Mouse (Mus musculus): ENCODE measurements around the gene Rep15. TPM values are rescaled to one million over a fixed set of nuclear protein-coding genes. Genes with fewer than 3 reads are reported as not detected.

The Rep15 gene
- polyA plus RNA-seq, 1 experiment from 2014 or later: 10.4 TPM

DNA sequence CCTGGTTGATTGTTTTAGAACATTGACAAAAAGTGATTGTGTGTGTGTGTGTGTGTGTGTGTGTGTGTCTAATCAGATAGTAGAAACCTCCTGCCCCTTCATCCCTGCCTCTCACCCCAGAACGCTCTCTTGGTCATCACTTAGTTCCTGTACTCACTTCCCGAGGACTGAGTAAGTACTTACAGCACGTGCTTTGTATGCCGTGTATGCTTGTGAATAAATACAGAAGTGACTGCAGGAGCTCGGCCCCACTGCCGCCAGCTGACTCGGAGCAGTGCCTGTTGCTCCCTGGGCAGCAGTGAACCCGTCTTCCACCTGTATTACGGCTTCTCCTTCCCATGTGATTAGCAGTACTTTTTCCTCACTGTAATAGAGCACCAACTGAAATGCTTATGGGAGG lies 20.1 kb downstream of the Rep15 start:
- no peak for ATAC-seq
- Histone ChIP-seq H3K27me3 (replicated peaks; ENCODE audit: control insufficient read depth, insufficient read depth, low read length) (no peaks in the 10 kb centered on the region), H3K27ac (ENCODE audit: low read depth, low read length) (no peak overlapping the region), H3K9me3 (ENCODE audit: control insufficient read depth) (no peaks in the 10 kb centered on the region), H3K4me2 (replicated peaks; ENCODE audit: low read depth) (no peak overlapping the region), H3K9ac (ENCODE audit: low read depth, low read length) (no peak overlapping the region), H3K4me1 (replicated peaks; ENCODE audit: control insufficient read depth, insufficient read depth, low read length) (no peaks in the 10 kb centered on the region), H3K36me3 (ENCODE audit: control insufficient read depth, insufficient read depth) (peaks cover 66% of the 10 kb centered on the region), H3K4me3 (ENCODE audit: low read depth, low read length) (no peak overlapping the region)
- no peak for TF ChIP-seq CTCF (IDR thresholded peaks at IDR 0.05; ENCODE audit: low read depth)
- WGBS: 87% methylated on average over 9 of the region's 9 CpGs

DNA sequence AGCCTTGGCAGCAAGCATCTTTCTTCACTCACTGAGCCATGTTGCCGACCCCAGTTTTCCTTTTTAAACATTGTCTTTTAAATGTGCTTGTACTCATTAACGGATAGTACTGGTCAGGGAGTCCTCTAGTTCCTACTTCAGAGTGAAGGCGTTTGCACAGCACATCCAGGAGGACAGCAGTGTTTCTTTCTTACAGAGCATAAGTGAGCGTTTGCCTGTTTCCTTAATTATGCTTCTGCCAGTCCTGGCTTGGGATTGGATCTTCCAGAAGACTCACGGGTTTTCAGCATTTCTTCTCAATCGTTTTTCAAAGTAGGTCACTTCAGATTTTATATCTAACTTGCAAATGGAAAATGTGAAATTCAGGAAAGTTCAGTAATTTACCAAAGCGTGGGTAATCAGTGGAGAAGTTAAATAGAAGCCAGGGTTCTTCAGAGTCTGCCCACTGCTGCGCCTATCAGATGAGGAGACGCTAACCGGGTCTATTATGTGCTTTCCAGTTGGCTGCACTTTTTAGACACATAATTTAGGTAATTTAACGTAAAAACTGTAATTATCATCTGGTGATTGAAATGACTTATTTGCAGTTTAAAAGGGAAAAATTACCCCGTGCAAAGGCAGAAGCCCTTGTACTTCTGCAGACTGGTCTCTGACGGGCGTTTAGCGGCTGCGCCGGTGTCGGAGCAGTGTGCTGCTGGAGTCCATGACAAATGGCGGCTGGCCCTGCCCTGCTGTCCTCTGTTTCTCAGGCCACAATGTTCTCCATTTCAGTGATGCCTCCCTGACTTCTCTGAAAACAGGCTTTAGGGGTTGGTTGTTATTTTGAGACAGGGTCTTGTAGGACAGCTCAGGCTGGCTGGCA lies 21.6 kb downstream of the Rep15 start:
- H3K4me3 ChIP-seq (ENCODE audit: low read depth, low read length): no peak overlapping the region
- no peak overlapping the region for H3K27ac ChIP-seq (ENCODE audit: low read depth, low read length)
- H3K27me3 ChIP-seq (replicated peaks; ENCODE audit: control insufficient read depth, insufficient read depth, low read length): no peaks in the 10 kb centered on the region
- H3K4me2 ChIP-seq (replicated peaks; ENCODE audit: low read depth): no peak overlapping the region
- no peaks in the 10 kb centered on the region for H3K9me3 ChIP-seq (ENCODE audit: control insufficient read depth)
- H3K4me1 ChIP-seq (replicated peaks; ENCODE audit: control insufficient read depth, insufficient read depth, low read length): no peaks in the 10 kb centered on the region
- peaks cover 66% of the 10 kb centered on the region for H3K36me3 ChIP-seq (ENCODE audit: control insufficient read depth, insufficient read depth)
- H3K9ac ChIP-seq (ENCODE audit: low read depth, low read length): no peak overlapping the region
- TF ChIP-seq CTCF (IDR thresholded peaks at IDR 0.05; ENCODE audit: low read depth): no peak
- ATAC-seq: no peak
- 91% methylated on average over 19 of the region's 19 CpGs for WGBS

DNA sequence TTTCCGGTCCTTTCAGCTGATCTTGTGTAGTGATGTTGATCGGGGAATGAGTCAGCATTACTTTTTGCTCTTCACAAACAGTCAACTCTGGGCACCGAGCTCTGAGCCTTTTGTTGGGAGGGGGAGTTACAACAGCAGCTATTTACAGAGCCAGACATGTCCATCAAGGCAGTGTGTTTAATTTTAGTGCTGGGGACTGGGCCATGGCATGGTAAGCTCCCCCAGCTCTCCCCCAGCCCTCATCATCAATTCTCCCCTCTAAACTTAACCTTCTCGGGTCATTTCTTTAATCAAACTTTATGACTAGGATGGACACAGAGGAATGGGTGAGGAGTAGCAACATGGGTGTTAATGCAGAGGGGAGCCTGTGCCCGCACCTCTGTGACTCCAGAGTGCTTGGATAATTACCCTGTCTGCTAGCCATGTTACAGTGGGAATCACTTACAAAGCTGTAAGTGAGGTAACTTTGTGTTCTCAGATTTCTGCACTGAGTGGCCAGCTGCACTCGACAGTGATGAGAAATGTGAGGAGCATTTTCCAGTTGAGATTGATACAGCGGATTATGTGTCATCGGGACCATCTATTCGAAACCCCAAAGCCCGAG lies 23.1 kb downstream of the Rep15 start:
- TF ChIP-seq CTCF (IDR thresholded peaks at IDR 0.05; ENCODE audit: low read depth): no peak
- Histone ChIP-seq H3K27me3 (replicated peaks; ENCODE audit: control insufficient read depth, insufficient read depth, low read length) (no peaks in the 10 kb centered on the region), H3K27ac (ENCODE audit: low read depth, low read length) (no peak overlapping the region), H3K4me3 (ENCODE audit: low read depth, low read length) (no peak overlapping the region), H3K9ac (ENCODE audit: low read depth, low read length) (no peak overlapping the region), H3K36me3 (ENCODE audit: control insufficient read depth, insufficient read depth) (peaks cover 64% of the 10 kb centered on the region), H3K4me2 (replicated peaks; ENCODE audit: low read depth) (no peak overlapping the region), H3K9me3 (ENCODE audit: control insufficient read depth) (no peaks in the 10 kb centered on the region), H3K4me1 (replicated peaks; ENCODE audit: control insufficient read depth, insufficient read depth, low read length) (no peaks in the 10 kb centered on the region)
- ATAC-seq: no peak
- 90% methylated on average over 10 of the region's 10 CpGs for WGBS

DNA sequence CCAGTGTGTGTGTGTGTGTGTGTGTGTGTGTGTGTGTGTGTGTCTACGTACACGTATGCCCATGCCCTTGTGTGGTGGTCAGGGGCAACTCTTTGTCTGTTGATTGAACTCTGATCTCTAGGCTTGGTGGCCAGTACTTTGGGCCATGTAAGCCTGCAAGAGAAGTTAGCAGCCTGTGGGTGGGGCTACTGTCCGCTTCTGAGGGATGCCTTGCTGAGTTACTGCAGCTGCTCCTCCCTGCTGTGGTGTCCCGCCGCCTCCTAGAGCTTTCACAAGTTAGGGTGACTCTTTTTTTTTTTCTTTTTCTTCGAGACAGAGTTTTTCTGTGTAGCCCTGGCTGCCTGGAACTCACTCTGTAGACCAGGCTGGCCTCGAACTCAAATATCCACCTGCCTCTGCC lies 26.9 kb downstream of the Rep15 start:
- no peak overlapping the region for H3K9ac ChIP-seq (ENCODE audit: low read depth, low read length)
- no peak for ATAC-seq

DNA sequence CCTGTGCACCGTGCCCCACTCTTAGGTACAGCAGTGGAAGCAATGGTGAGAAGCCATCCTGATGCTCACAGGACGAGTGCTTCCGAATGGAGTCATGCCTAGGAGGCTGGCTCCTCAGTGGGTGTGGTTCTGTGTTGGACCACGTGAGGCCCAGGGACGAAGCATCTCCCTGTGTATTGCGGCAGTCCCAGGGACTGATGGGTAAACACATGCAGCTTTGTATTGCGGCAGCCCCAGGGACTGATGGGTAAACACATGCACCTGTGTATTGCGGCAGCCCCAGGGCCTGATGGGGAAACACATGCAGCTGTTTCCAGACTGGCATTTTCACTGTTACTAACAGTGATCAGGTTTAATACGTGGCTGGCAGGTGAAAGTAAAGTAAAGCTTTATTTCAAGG lies 29.2 kb downstream of the Rep15 start:
- TF ChIP-seq CTCF (IDR thresholded peaks at IDR 0.05; ENCODE audit: low read depth): no peak
- Histone ChIP-seq H3K36me3 (ENCODE audit: control insufficient read depth, insufficient read depth) (peaks cover 51% of the 10 kb centered on the region), H3K4me3 (ENCODE audit: low read depth, low read length) (no peak overlapping the region), H3K27me3 (replicated peaks; ENCODE audit: control insufficient read depth, insufficient read depth, low read length) (no peaks in the 10 kb centered on the region), H3K27ac (ENCODE audit: low read depth, low read length) (no peak overlapping the region), H3K4me2 (replicated peaks; ENCODE audit: low read depth) (no peak overlapping the region), H3K4me1 (replicated peaks; ENCODE audit: control insufficient read depth, insufficient read depth, low read length) (no peaks in the 10 kb centered on the region; the same call in 1 of the 2 replicates), H3K9me3 (ENCODE audit: control insufficient read depth) (no peaks in the 10 kb centered on the region), H3K9ac (ENCODE audit: low read depth, low read length) (no peak overlapping the region)
- 68% methylated on average over 9 of the region's 9 CpGs for WGBS
- ATAC-seq: peak; percentile 34; the same call in 1 of the 2 replicates

More for the DNA sequence above, 26.9 kb downstream of the Rep15 start:
- TF ChIP-seq CTCF (IDR thresholded peaks at IDR 0.05; ENCODE audit: low read depth): peak; percentile 38
- Histone ChIP-seq H3K27ac (ENCODE audit: low read depth, low read length) (no peak overlapping the region), H3K36me3 (ENCODE audit: control insufficient read depth, insufficient read depth) (peaks cover 63% of the 10 kb centered on the region), H3K4me3 (ENCODE audit: low read depth, low read length) (no peak overlapping the region), H3K27me3 (replicated peaks; ENCODE audit: control insufficient read depth, insufficient read depth, low read length) (no peaks in the 10 kb centered on the region), H3K4me1 (replicated peaks; ENCODE audit: control insufficient read depth, insufficient read depth, low read length) (no peaks in the 10 kb centered on the region; the same call in 1 of the 2 replicates), H3K9me3 (ENCODE audit: control insufficient read depth) (no peaks in the 10 kb centered on the region), H3K4me2 (replicated peaks; ENCODE audit: low read depth) (no peak overlapping the region)
- 68% methylated on average over 7 of the region's 7 CpGs for WGBS

DNA sequence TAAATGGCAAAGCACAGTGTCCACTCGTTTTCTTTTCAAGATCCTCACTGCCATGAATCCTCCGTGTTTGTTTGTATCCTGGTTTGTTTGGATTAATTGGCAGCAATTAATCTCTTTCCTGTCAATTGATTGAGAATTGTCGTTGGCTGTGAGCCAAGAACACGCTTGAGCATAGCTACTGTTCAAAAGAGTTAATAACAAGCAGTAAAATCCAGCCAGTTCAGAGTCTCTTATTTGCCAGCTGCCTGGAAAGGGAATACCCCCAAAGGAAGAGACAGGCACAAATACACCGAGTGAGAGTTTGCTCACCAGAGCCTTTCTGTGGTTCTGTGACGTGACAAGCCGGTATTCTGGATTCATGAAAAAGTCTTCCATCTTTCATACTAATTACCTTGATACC lies 29.6 kb downstream of the Rep15 start:
- H3K4me1 ChIP-seq (replicated peaks; ENCODE audit: control insufficient read depth, insufficient read depth, low read length): no peaks in the 10 kb centered on the region; the same call in 1 of the 2 replicates
- no peak overlapping the region for H3K27ac ChIP-seq (ENCODE audit: low read depth, low read length)
- H3K36me3 ChIP-seq (ENCODE audit: control insufficient read depth, insufficient read depth): peaks cover 51% of the 10 kb centered on the region
- H3K4me3 ChIP-seq (ENCODE audit: low read depth, low read length): no peak overlapping the region
- no peak for TF ChIP-seq CTCF (IDR thresholded peaks at IDR 0.05; ENCODE audit: low read depth)
- ATAC-seq: no peak
- H3K4me2 ChIP-seq (replicated peaks; ENCODE audit: low read depth): no peak overlapping the region
- 50% methylated on average over 7 of the region's 7 CpGs for WGBS
- no peak overlapping the region for H3K9ac ChIP-seq (ENCODE audit: low read depth, low read length)
- no peaks in the 10 kb centered on the region for H3K9me3 ChIP-seq (ENCODE audit: control insufficient read depth)
- no peaks in the 10 kb centered on the region for H3K27me3 ChIP-seq (replicated peaks; ENCODE audit: control insufficient read depth, insufficient read depth, low read length)
